Mouse (Mus musculus): Measurements from ENCODE around the gene Ggt6.

Gene Ggt6

GRCm38 (mm10) chr11:72440965-72441664 is 5.8 kb downstream of the Ggt6 start, which contains the start of gene Mybbp1a:
TSS of gene Mybbp1a (plus strand) at chr11:72441355.
- peak; percentile 98 for DNase-seq

DNA sequence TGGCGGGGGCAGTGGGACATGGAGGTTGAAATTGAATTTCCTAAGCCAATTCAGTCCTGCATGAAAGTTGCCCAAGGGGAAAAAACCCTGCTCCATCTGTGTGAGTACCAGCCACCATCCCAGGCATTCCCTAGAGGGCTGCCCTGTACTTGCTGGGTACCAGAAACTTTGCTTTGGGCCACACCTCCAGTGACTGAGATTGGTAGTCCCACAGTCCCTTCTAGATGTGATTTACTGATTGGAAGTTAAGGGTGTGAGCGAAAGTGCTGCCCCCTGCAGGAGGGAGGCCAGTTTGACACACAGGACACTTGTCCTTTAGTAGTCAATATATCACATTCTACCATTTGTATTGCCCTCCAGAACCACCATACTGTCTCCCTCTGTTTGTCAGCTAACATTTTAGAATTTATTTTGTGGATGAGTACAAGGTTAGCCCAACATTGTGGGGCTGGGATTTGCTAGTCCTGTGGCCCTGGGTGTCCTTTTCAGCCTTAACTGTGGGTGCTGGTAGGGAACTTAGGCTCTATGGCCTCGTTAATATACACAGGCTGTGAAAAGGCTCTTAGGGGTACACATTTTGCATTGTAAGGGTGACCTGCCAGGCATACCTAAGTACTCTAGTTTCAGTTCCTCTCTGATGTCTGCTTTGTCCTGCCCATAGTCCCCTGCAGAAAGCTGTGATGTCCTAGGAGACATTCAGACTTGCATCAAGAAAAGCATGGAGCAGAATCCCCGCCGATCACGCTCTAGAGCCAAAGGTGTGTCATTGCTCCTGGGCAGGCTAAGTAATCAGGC is 11.2 kb downstream of the Ggt6 start:
- DNase-seq, result no peak

DNA sequence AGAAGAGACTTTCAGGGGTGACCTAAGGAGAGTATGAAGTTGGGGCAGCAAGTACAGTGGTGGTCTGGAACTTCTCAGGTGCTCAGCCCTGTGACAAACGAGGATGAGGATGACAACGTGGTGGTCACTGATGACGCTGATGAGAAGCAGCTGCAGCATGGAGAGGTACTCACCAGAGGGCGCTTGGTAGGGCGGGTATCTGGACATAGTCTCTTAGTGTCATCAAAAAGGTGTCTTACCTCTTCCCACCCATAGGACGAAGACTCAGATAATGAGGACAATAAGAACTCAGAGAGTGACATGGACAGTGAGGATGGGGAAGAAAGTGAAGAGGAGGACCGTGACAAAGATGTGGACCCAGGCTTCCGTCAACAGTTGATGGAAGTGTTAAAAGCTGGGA is 12.1 kb downstream of the Ggt6 start:
- no peak for DNase-seq

- DNase-seq, result no peak
Measured at GRCm38 (mm10) chr11:72452140-72452665, 16.9 kb downstream of the Ggt6 start.

DNA sequence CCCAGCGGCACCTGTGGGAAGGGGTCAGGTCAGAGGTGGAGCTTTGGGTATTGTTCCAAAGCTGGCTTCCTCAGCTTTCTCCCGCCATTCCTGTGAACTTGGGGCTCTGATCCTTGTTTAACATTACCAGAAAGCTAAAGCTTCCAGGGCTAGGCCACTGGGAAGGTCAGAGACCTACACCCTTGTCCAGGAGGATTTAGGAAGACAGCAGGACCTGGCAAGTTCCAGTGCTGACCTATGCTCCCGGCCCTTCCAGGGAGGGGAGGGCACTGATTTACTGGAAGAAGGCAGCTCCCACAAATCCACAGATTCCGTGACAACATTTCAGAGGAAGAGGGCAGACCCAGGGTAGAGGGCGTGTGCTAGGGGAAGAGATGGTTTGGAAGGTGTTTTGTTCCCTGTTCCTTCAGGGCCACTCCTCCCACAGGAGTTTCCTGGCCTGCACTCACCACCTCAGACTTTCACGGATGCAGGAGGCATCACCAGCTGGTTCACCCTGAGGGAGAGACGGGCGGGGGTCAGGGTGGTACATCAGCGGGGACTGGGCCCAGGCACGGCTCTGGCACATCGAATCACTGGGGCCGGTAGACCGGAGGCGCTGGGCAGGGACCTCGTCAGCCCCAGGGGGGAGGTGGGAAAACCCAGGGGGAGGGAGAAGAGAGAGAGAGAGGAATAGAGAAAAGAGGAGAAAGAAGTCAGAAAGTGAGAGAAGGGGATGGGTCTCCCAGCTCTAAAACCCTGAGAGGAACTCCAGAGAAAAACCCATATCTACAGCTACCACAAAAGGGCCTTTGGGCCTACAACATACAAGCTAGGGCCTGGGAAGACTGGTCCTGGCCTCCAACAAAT is 18.0 kb downstream of the Ggt6 start:
- no peak for DNase-seq

DNA sequence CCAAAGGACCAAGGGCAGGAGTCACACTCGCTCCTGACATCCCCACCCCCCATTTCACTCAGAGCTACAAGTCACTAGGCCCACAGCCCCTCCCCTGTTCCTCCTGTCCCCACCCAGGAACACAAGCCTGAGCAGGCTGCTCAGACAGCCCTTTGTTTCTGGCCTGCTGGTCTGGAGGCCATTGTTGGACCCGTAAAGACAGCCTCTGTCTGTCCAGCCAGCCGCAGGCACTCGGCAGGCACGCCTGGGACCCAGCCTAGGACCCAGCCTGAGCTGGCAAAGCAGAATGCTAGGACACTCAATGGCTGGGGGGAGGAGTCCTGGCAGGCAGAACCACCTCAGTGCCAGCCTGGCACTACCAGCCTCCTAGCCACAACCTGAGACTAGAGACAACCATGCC is 20.4 kb downstream of the Ggt6 start:
- peak; percentile 18 for DNase-seq

- no peak for DNase-seq
Measured at GRCm38 (mm10) chr11:72457995-72458496, 22.7 kb downstream of the Ggt6 start.

DNA sequence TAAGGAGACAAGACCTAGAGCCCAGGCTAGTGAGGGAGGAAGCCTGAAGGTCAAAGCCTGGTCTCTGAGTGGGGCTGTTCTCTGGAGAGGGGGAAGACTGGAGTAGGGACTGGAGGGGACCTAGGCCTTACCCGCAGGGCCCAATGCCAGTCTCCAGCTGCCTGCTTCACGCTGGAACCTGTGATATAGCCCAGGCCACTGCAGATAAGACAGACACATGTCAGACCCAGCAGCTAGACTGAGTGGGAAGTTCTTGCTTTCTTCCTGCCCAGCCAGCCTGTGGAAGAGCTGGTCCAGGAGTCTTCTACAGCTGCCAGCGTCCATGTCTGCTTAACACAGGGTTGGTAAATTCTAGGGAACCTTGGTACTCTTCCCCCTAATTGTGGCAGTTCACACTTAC is 23.2 kb downstream of the Ggt6 start:
- DNase-seq, result no peak

- no peak for DNase-seq
Measured at GRCm38 (mm10) chr11:72461500-72461981, 26.2 kb downstream of the Ggt6 start.

GRCm38 (mm10) chr11:72464821-72465220 is 29.5 kb downstream of the Ggt6 start:
- no peak for DNase-seq

- no peak for DNase-seq
Measured at GRCm38 (mm10) chr11:72465978-72466693, 30.8 kb downstream of the Ggt6 start.

DNA sequence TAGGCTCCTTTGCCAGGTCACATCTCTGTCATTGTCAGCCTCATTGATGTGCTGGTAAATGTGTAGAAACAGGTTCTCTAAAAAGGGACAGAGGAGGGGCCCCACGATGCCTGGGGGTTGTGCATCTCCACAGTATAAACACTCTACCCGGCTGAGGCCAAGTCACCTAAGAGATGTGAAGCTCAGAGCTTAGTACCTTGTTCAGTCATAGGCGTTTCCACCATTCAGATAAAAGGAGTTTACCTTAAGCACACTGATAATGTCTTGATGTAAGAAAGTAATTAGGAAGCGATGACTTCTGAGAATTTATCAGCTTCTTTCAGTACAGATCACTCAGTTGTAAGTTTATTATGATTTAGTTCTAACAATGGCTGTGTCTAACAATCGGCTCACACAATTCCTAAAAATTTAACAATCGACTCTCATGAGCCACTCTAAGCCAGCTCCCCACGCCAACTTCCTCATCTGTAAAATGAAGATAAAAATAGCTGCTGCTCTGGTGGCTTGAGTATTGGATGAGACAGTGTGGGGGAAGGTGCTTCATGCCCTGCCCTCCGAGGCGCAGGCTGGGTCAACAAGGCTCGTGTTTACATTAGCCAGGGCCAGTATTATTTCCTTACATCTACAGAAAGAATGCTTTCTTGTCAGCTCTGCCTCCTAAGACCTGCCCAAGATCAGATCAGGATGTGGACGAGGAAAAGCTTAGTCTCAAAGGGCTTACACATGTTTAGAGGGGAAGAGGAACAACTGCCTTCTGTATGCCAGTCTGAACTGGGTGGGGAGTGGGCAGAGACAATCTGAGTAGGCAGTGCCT is 31.6 kb downstream of the Ggt6 start:
- no peak for DNase-seq

DNA sequence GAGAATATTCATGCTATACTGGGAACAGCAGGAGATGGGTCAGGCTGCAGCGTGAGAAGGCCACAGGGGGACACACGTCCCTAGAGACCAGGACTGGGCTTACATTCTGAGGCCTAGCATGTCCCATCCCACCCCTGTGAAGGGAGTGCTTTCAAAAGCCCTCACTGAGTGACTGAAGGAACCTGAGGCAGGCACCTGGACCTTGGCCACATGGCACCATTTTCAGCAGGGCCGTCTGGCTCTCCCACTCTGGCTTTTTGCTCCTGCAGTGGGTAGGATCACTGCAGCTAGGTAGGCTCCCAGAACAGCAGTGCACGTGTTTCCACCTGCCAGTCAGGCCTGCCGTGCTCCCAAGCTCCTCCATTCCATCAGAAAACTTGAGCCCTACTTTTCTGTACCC is 33.2 kb downstream of the Ggt6 start:
- DNase-seq, result no peak

- DNase-seq, result no peak
Measured at GRCm38 (mm10) chr11:72469217-72469616, 33.9 kb downstream of the Ggt6 start.

- DNase-seq, result no peak
Measured at GRCm38 (mm10) chr11:72470004-72470403, 34.7 kb downstream of the Ggt6 start.

- no peak for DNase-seq
Measured at GRCm38 (mm10) chr11:72471381-72471780, 36.1 kb downstream of the Ggt6 start.

- no peak for DNase-seq
Measured at GRCm38 (mm10) chr11:72473540-72473939, 38.2 kb downstream of the Ggt6 start.

DNA sequence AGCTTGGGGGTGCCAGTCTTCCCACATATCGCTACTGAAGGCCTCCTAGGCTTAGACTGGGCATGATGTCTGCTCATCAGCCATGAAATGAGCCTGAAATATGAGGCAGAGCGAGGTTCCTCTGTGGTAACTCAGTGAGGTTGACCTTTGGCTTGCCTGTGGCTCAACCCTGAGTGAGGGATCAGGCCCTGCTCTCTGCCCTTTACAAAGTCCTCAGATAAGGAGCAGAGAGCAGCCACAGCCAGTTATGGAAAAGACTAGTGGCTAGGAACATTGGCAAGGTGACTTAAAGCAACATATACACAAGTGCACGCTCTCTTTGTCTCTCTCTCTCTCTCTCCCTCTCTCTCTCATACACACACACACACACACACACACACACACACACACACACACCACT is 39.6 kb downstream of the Ggt6 start:
- DNase-seq, result no peak

GRCm38 (mm10) chr11:72475408-72475807 is 40.1 kb downstream of the Ggt6 start:
- no peak for DNase-seq

DNA sequence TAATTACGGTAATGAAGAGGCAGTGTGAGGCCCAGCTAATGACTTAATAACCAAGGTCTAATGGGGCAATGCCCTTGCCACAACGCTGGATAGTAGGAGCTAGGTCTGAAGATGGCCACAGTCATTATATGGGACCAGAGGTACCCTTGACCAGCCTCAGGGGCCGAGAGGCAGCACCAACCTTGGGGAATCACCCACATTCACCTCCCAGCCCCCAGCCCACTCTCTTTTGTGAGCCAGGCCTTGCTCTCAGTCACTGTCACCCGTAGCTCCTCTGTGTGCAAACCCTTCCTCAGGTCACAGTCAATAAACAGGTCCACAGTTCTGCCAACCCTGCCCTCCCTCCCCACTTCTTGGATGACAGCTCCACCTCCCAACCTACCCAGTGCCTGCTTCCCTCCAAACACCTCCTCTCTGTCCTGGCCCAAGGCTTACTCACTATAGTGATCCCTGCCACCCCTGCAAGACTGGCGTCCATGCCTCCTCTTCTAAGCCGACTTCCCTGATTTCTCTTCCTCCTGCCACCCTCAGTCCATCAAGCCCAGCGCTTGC is 40.8 kb downstream of the Ggt6 start:
- DNase-seq, result no peak

DNA sequence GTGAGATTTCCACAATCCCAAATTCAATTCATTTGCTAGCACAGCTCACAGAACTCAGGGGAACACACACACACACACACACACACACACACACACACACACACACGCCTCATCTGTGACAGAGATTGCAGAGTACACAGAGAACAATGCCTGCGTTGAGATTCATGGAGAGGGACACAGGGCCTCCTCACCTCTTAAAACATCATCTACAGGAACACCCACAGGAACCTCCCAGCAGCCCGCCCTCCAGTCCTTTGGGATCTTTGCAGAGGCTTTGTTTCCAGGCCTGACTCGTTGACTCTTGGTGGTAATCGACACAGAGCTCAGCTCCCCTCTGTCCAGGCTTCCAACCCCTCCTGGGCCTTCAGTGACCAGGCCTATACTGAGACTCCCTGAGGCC is 41.9 kb downstream of the Ggt6 start:
- DNase-seq, result no peak
